Mouse (Mus musculus): Measurements from ENCODE around the gene Grm1. TPM values are rescaled to one million over a fixed set of nuclear protein-coding genes. Genes with fewer than 3 reads are reported as not detected.
A peak's percentile ranks its signal among the peaks of the same experiment; 100 is the strongest.

The Grm1 gene
- polyA plus RNA-seq, 1 experiment from 2014 or later: 0.04 TPM

DNA sequence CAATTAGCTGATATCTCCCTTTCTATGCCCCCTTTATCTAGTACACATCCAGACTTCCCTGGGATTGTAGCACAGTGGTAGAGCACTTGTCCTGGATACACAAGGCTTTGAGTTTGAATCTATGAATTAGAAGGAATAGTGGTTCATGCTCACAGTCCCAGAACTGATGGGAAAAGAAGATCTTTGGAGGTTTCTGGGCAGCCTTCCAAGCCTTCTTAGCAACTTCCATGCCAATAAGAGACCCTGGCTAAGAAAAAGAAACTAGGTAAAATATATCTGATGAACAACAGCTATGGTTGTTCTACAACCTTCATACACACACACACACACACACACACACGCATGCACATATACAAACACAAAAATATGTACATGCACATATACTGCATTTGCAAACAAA is 286.8 kb downstream of the Grm1 start:
- no peak for TF ChIP-seq CTCF (IDR thresholded peaks at IDR 0.05; ENCODE audit: low read depth)
- 94% methylated on average over 1 of the region's 1 CpGs for WGBS
- H3K4me2 ChIP-seq: no peak overlapping the region

DNA sequence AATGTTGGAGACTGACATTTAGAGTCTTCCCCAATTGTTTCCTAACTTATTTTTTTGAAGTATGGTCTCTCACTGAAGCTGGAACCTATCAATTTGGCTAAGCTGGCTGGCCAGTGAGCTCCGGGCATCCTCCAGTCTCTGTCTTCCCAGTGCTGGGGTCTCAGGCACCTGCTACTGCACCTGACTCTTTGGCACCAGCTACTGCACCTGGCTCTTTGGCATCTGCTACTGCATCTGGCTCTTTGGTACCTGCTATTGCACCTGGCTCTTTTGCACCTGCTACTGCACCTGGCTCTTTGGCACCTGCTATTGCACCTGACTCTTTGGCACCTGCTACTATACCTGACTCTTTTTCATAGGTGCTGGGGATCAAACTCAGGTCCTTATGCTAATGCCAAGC is 291.7 kb downstream of the Grm1 start:
- H3K4me3 ChIP-seq (ENCODE audit: low read depth, low read length): no peak overlapping the region
- ATAC-seq (ENCODE audit: insufficient read depth): no peak
- no peak overlapping the region for H3K4me2 ChIP-seq
- no peaks in the 10 kb centered on the region for H3K36me3 ChIP-seq (ENCODE audit: insufficient read depth)
- H3K9me3 ChIP-seq (ENCODE audit: low read depth, low read length): no peaks in the 10 kb centered on the region
- H3K27me3 ChIP-seq (ENCODE audit: insufficient read depth, low read length): no peaks in the 10 kb centered on the region
- no peaks in the 10 kb centered on the region for H3K4me1 ChIP-seq (ENCODE audit: insufficient read depth)
- no peak overlapping the region for H3K9ac ChIP-seq
- no peak overlapping the region for H3K27ac ChIP-seq (ENCODE audit: low read depth)
- DNase-seq: no peak
- WGBS: 70% methylated on average over 1 of the region's 1 CpGs
- TF ChIP-seq CTCF (IDR thresholded peaks at IDR 0.05; ENCODE audit: low read depth): no peak

More for the DNA sequence above, 286.8 kb downstream of the Grm1 start:
- Histone ChIP-seq H3K27me3 (ENCODE audit: insufficient read depth, low read length) (no peaks in the 10 kb centered on the region), H3K27ac (ENCODE audit: low read depth) (no peak overlapping the region), H3K4me3 (ENCODE audit: low read depth, low read length) (no peak overlapping the region), H3K9me3 (ENCODE audit: low read depth, low read length) (no peaks in the 10 kb centered on the region), H3K36me3 (ENCODE audit: insufficient read depth) (no peaks in the 10 kb centered on the region), H3K9ac (no peak overlapping the region), H3K4me1 (ENCODE audit: insufficient read depth) (no peaks in the 10 kb centered on the region)
- no peak for ATAC-seq (ENCODE audit: insufficient read depth)
- DNase-seq: peak; percentile 62

DNA sequence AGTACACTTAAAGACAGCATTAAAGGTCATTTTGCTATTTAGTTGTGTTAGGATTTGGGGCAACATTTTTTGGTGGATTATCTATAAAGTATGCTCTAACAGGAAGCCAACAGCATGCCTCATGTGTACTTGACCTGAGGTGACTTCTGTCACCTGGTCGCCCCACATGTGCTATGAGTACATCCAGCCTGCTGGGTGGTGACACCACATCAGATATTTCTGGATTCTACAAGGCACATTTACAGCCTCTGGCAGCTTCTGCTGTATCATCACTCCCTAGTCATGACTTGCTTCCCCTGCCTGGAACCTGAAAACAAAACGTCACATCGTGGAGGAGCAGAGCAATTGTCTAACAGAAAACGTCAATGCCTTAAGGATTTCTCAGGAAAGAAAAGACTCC is 292.2 kb downstream of the Grm1 start:
- 73% methylated on average over 4 of the region's 4 CpGs for WGBS

DNA sequence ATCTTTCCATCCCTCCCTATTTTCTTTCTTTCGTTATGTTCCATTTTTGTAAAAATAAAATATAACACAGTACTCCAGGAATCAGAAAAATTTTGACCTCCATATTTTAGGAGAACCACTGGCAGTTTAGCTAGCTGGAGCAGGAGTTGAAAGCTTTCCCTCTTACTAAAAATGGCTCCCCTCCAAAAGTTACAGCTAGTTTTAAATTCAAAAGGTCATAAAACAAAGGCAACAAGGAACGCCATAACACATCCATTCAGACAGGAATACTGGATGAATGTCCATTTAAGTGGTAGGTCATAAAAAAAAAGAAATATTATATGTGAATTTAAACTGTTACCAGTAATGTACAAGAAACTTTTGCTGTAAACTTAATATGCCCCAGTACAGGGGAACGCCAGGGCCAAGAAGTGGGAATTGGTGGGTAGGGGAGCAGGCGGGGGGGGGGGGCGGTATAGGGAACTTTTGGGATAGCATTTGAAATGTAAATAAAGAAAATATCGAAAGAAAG is 294.2 kb downstream of the Grm1 start:
- H3K9ac ChIP-seq: no peak overlapping the region
- no peaks in the 10 kb centered on the region for H3K9me3 ChIP-seq (ENCODE audit: low read depth, low read length)
- 47% methylated on average over 5 of the region's 6 CpGs for WGBS
- no peaks in the 10 kb centered on the region for H3K36me3 ChIP-seq (ENCODE audit: insufficient read depth)
- no peak for TF ChIP-seq CTCF (IDR thresholded peaks at IDR 0.05; ENCODE audit: low read depth)
- H3K4me3 ChIP-seq (ENCODE audit: low read depth, low read length): no peak overlapping the region
- peak; percentile 70 for DNase-seq
- H3K27me3 ChIP-seq (ENCODE audit: insufficient read depth, low read length): no peaks in the 10 kb centered on the region
- H3K4me2 ChIP-seq: no peak overlapping the region
- H3K4me1 ChIP-seq (ENCODE audit: insufficient read depth): no peaks in the 10 kb centered on the region
- H3K27ac ChIP-seq (ENCODE audit: low read depth): no peak overlapping the region
- no peak; the same call in 1 of the 2 replicates for ATAC-seq (ENCODE audit: insufficient read depth)

More for the DNA sequence above, 292.2 kb downstream of the Grm1 start:
- ATAC-seq (ENCODE audit: insufficient read depth): no peak
- Histone ChIP-seq H3K27ac (ENCODE audit: low read depth) (no peak overlapping the region), H3K27me3 (ENCODE audit: insufficient read depth, low read length) (no peaks in the 10 kb centered on the region), H3K9me3 (ENCODE audit: low read depth, low read length) (no peaks in the 10 kb centered on the region), H3K36me3 (ENCODE audit: insufficient read depth) (no peaks in the 10 kb centered on the region), H3K4me1 (ENCODE audit: insufficient read depth) (no peaks in the 10 kb centered on the region), H3K9ac (no peak overlapping the region), H3K4me2 (no peak overlapping the region), H3K4me3 (ENCODE audit: low read depth, low read length) (no peak overlapping the region)
- DNase-seq: no peak
- TF ChIP-seq CTCF (IDR thresholded peaks at IDR 0.05; ENCODE audit: low read depth): no peak

DNA sequence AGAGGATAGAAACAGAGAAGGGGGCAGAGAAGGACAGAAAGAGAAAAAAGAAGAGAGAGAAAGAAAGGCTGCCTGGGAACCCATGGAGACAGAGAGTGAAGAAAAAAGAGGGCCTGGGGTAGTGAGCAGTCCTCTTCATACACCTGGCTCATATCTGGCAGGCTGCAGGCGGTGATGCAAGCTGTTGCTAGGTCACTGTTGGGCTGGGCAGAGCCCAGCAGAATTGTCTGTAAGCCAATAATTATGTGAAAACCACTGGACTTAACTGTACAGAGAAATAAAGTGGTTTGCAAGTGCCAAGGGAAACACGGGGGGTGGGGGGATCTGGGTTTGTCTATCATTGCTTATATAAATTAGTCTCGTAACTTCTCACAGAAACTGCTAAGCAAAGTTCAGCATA is 297.0 kb downstream of the Grm1 start:
- H3K36me3 ChIP-seq (ENCODE audit: insufficient read depth): no peaks in the 10 kb centered on the region
- 65% methylated on average over 3 of the region's 3 CpGs for WGBS
- H3K27me3 ChIP-seq (ENCODE audit: insufficient read depth, low read length): no peaks in the 10 kb centered on the region
- no peak overlapping the region for H3K4me2 ChIP-seq
- ATAC-seq (ENCODE audit: insufficient read depth): peak; percentile 31; the same call in 1 of the 2 replicates
- H3K9ac ChIP-seq: no peak overlapping the region
- no peak overlapping the region for H3K27ac ChIP-seq (ENCODE audit: low read depth)
- no peaks in the 10 kb centered on the region for H3K9me3 ChIP-seq (ENCODE audit: low read depth, low read length)
- no peaks in the 10 kb centered on the region for H3K4me1 ChIP-seq (ENCODE audit: insufficient read depth)
- DNase-seq: no peak
- no peak overlapping the region for H3K4me3 ChIP-seq (ENCODE audit: low read depth, low read length)
- TF ChIP-seq CTCF (IDR thresholded peaks at IDR 0.05; ENCODE audit: low read depth): no peak

DNA sequence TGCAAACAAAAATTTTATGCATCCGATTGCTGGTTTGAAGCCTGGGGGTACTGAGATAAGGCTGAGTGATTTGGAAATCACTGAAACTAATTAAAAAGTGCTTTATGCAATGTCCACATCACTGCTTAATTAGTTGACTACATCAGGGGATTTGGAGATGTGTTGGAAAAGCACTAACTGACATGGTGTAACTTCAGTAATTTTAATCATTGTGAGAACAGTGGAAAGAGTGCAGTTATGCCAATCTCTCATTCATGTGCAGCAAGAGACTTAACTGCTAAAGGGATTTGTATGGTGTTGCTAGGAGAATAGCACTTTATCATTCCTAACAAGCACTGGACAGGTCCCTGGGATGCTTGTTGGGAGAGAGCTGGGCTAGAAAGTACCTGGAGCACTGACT is 307.3 kb downstream of the Grm1 start:
- ATAC-seq (ENCODE audit: insufficient read depth) (no peak), DNase-seq (no peak)
- 71% methylated on average over 1 of the region's 1 CpGs for WGBS
- Histone ChIP-seq H3K4me3 (ENCODE audit: low read depth, low read length) (no peak overlapping the region), H3K9ac (no peak overlapping the region), H3K9me3 (ENCODE audit: low read depth, low read length) (no peaks in the 10 kb centered on the region), H3K27me3 (ENCODE audit: insufficient read depth, low read length) (no peaks in the 10 kb centered on the region), H3K27ac (ENCODE audit: low read depth) (no peak overlapping the region), H3K36me3 (ENCODE audit: insufficient read depth) (no peaks in the 10 kb centered on the region), H3K4me2 (no peak overlapping the region), H3K4me1 (ENCODE audit: insufficient read depth) (no peaks in the 10 kb centered on the region)
- TF ChIP-seq CTCF (IDR thresholded peaks at IDR 0.05; ENCODE audit: low read depth): no peak

DNA sequence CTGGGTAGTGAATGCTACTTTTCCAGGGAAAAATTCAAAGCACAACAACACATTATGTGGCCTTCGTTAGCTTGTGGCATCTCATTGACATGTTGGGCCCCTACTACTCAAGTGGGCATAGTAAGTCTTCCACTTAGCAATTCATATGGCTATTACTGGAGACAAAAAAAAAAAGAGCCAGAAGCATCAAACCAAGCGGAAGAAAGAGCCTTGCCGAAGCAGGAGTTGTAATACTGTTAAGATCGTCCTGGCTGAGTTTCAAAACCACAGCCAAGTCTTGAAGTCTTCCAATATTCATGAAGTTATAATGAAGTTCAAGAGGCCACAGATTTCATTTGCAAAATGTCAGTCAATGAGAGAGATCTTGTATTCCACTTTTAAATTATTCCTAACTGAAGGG is 319.1 kb downstream of the Grm1 start:
- Histone ChIP-seq H3K27ac (ENCODE audit: low read depth) (no peak overlapping the region), H3K9me3 (ENCODE audit: low read depth, low read length) (no peaks in the 10 kb centered on the region), H3K36me3 (ENCODE audit: insufficient read depth) (no peaks in the 10 kb centered on the region), H3K27me3 (ENCODE audit: insufficient read depth, low read length) (no peaks in the 10 kb centered on the region), H3K4me1 (ENCODE audit: insufficient read depth) (no peaks in the 10 kb centered on the region), H3K4me3 (ENCODE audit: low read depth, low read length) (no peak overlapping the region), H3K9ac (no peak overlapping the region), H3K4me2 (no peak overlapping the region)
- 71% methylated on average over 4 of the region's 4 CpGs for WGBS
- no peak for ATAC-seq (ENCODE audit: insufficient read depth)
- no peak for TF ChIP-seq CTCF (IDR thresholded peaks at IDR 0.05; ENCODE audit: low read depth)
- DNase-seq: peak; percentile 44

DNA sequence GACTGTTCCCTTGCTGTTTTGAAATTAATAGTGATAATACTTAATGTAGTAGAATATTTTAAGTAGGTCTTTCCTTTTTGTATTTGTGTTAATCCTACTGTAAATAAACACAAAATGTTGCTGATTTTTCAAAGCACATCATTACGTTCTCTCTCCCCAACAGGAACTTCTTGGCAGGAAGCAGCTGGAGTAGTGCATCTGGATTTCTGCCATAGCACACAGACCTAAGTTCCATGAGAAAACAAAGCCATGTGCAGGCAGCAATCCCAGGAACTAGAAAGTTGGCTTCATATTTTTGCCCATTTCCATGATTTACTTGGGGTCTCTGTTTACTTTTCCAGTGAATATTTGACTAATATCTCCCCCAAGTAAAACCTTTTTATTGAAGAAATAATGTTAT is 320.9 kb downstream of the Grm1 start:
- no peaks in the 10 kb centered on the region for H3K36me3 ChIP-seq (ENCODE audit: insufficient read depth)
- H3K4me3 ChIP-seq (ENCODE audit: low read depth, low read length): no peak overlapping the region
- no peaks in the 10 kb centered on the region for H3K27me3 ChIP-seq (ENCODE audit: insufficient read depth, low read length)
- H3K4me1 ChIP-seq (ENCODE audit: insufficient read depth): no peaks in the 10 kb centered on the region
- no peak for TF ChIP-seq CTCF (IDR thresholded peaks at IDR 0.05; ENCODE audit: low read depth)
- H3K27ac ChIP-seq (ENCODE audit: low read depth): no peak overlapping the region
- WGBS: 15% methylated on average over 1 of the region's 1 CpGs
- ATAC-seq (ENCODE audit: insufficient read depth) (peak; percentile 92), DNase-seq (peak; percentile 86)
- H3K9me3 ChIP-seq (ENCODE audit: low read depth, low read length): no peaks in the 10 kb centered on the region
- H3K9ac ChIP-seq: no peak overlapping the region
- no peak overlapping the region for H3K4me2 ChIP-seq

Data from lung, embryonic 14.5 days (tissue).